Mouse (Mus musculus) forebrain, embryonic 14.5 days (tissue): ENCODE data around the gene Pmpcb. TPM values are rescaled to one million over a fixed set of nuclear protein-coding genes. Genes with fewer than 3 reads are reported as not detected.

Experiments
- ATAC-seq: fragments of 200-750 bp; cut with Nextera tagmentation; 2 replicates; pipeline ENCODE4 v1.8.0; 2017; ENCODE audit warnings: mild to moderate bottlenecking, moderate library complexity
- DNase-seq: peaks from one replicate; pipeline ENCODE4 v3.0.0-alpha.2; 2015; ENCODE audit warnings: low spot score
- H3K27ac ChIP-seq: fragments of 300-500 bp; sonication (generic); 2 replicates; pipeline ENCODE4 v1.5.1; 2014; ENCODE audit warnings: low read depth, mild to moderate bottlenecking, control low read depth, low read length, moderate library complexity
- H3K27me3 ChIP-seq: fragments of 300-500 bp; sonication (generic); replicated peaks from 2 replicates; pipeline ENCODE4 v1.6.1; 2014; ENCODE audit warnings: low read length, control low read depth, mixed read lengths; ENCODE audit not compliant: control insufficient read depth, insufficient read depth
- H3K36me3 ChIP-seq: fragments of 300-500 bp; sonication (generic); 2 replicates; pipeline ENCODE4 v1.6.1; 2014; ENCODE audit warnings: low read length, control low read depth; ENCODE audit not compliant: control insufficient read depth, insufficient read depth
- H3K4me1 ChIP-seq: fragments of 300-500 bp; sonication (generic); 2 replicates; pipeline ENCODE4 v1.6.1; 2014; ENCODE audit warnings: antibody characterized with exemption, low read length, control low read depth; ENCODE audit not compliant: control insufficient read depth, insufficient read depth
- H3K4me2 ChIP-seq: fragments of 300-500 bp; sonication (generic); 2 replicates; pipeline ENCODE4 v1.6.1; 2014; ENCODE audit warnings: mild to moderate bottlenecking, control low read depth, low read length
- H3K4me3 ChIP-seq: fragments of 300-500 bp; sonication (generic); 2 replicates; pipeline ENCODE4 v1.5.1; 2014; ENCODE audit warnings: low read depth, low read length, control low read depth
- H3K9ac ChIP-seq: fragments of 300-500 bp; sonication (generic); 2 replicates; pipeline ENCODE4 v1.6.1; 2014; ENCODE audit warnings: mild to moderate bottlenecking, low read length, control low read depth, moderate library complexity
- H3K9me3 ChIP-seq: fragments of 300-500 bp; sonication (generic); replicated peaks from 2 replicates; pipeline ENCODE4 v1.6.1; 2016; ENCODE audit warnings: low read length, control low read depth, mixed read lengths; ENCODE audit not compliant: control insufficient read depth
- WGBS: fragments of 180-500 bp; shearing (Covaris S2); extraction: QIAGEN DNeasy Blood & Tissue Kit; methylation state at CpG from one replicate; pipeline ENCODE4 v1.1.7; 2014; 5-methylcytosine and 5-hydroxymethylcytosine counted together
- polyA plus RNA-seq: library from polyadenylated mRNA; unstranded; fragments of >200 nt; fragmentation: Nextera tagmentation; extraction: Ambion mirVana; gene quantifications from 2 replicates; pipeline ENCODE4 v1.2.1, GENCODE M21; 2014

Gene Pmpcb
- polyA plus RNA-seq, 1 experiment from 2014 or later, result 106 TPM

- H3K9ac ChIP-seq, result peak overlapping the region; percentile 81
- peaks cover 34% of the 10 kb centered on the region for H3K36me3 ChIP-seq
- under 1% methylated on average over 51 of the region's 51 CpGs for WGBS
- ATAC-seq, result peak; percentile 76
- no peaks in the 10 kb centered on the region for H3K27me3 ChIP-seq
- peak overlapping the region; percentile 52; the same call in 1 of the 2 replicates for H3K27ac ChIP-seq
- no peaks in the 10 kb centered on the region for H3K9me3 ChIP-seq
- peak overlapping the region; percentile 65 for H3K4me2 ChIP-seq
- H3K4me3 ChIP-seq, result peak overlapping the region; percentile 90
- peak; percentile 21 for DNase-seq
- peaks cover 20% of the 10 kb centered on the region for H3K4me1 ChIP-seq
These were observed 47.5 kb downstream of the Pmpcb start for GRCm38 (mm10) chr5:21784161-21785052.

GRCm38 (mm10) chr5:21785053-21785452, 48.1 kb downstream of the Pmpcb start, which contains the start of the genes Dnajc2 and Psmc2:
Dnajc2 (minus strand) TSS chr5:21785251.
Psmc2 (plus strand) TSS chr5:21785283.
- peak within 1 kb of the TSS; percentile 81 for H3K9ac ChIP-seq
- H3K27ac ChIP-seq, result peak within 1 kb of the TSS; percentile 65
- ATAC-seq, result peak; percentile 97
- H3K9me3 ChIP-seq, result no peaks in the 10 kb centered on the region
- H3K36me3 ChIP-seq, result peaks cover 28% of the 10 kb centered on the region
- no peaks in the 10 kb centered on the region for H3K27me3 ChIP-seq
- H3K4me1 ChIP-seq, result peaks cover 20% of the 10 kb centered on the region
- WGBS, result under 1% methylated on average over 28 of the region's 37 CpGs
- peak within 1 kb of the TSS; percentile 90 for H3K4me3 ChIP-seq
- peak within 1 kb of the TSS; percentile 84 for H3K4me2 ChIP-seq
- peak; percentile 94 for DNase-seq

GRCm38 (mm10) chr5:21785776-21786175, 48.8 kb downstream of the Pmpcb start:
- no peak overlapping the region for H3K9ac ChIP-seq
- H3K27me3 ChIP-seq, result no peaks in the 10 kb centered on the region
- H3K9me3 ChIP-seq, result no peaks in the 10 kb centered on the region
- H3K4me1 ChIP-seq, result peaks cover 20% of the 10 kb centered on the region
- peak overlapping the region; percentile 84; the same call in 1 of the 2 replicates for H3K4me2 ChIP-seq
- ATAC-seq (no peak), DNase-seq (no peak)
- no peak overlapping the region for H3K4me3 ChIP-seq
- H3K27ac ChIP-seq, result peak overlapping the region; percentile 65; the same call in 1 of the 2 replicates
- H3K36me3 ChIP-seq, result peaks cover 20% of the 10 kb centered on the region
- WGBS, result 72% methylated on average over 7 of the region's 7 CpGs

GRCm38 (mm10) chr5:21786258-21787185, 49.6 kb downstream of the Pmpcb start:
- Histone ChIP-seq H3K9ac (peak overlapping the region; percentile 83), H3K36me3 (peaks cover 15% of the 10 kb centered on the region), H3K9me3 (no peaks in the 10 kb centered on the region), H3K4me2 (peak overlapping the region; percentile 84), H3K4me3 (peak overlapping the region; percentile 82), H3K27me3 (no peaks in the 10 kb centered on the region), H3K27ac (peak overlapping the region; percentile 65), H3K4me1 (peaks cover 20% of the 10 kb centered on the region)
- WGBS, result 2% methylated on average over 51 of the region's 51 CpGs
- DNase-seq (peak; percentile 95), ATAC-seq (peak; percentile 85)

- Histone ChIP-seq H3K4me2 (peak overlapping the region; percentile 84), H3K36me3 (peaks cover 11% of the 10 kb centered on the region), H3K9me3 (no peaks in the 10 kb centered on the region), H3K27ac (0 out of 2 replicates have a peak overlapping the region, but pooled peaks have one; percentile 10), H3K9ac (peak overlapping the region; percentile 83), H3K4me3 (peak overlapping the region; percentile 82), H3K27me3 (no peaks in the 10 kb centered on the region), H3K4me1 (peaks cover 20% of the 10 kb centered on the region)
- ATAC-seq, result no peak
- WGBS, result 39% methylated on average over 11 of the region's 11 CpGs
- no peak for DNase-seq
These were observed 50.5 kb downstream of the Pmpcb start for GRCm38 (mm10) chr5:21787186-21788105.

GRCm38 (mm10) chr5:21789061-21789460, 52.1 kb downstream of the Pmpcb start:
- Histone ChIP-seq H3K4me2 (no peak overlapping the region), H3K4me3 (no peak overlapping the region), H3K9ac (no peak overlapping the region), H3K9me3 (no peaks in the 10 kb centered on the region), H3K4me1 (peaks cover 20% of the 10 kb centered on the region), H3K36me3 (0 out of 2 replicates have a peak, but pooled peaks cover 7% of the 10 kb centered on the region), H3K27ac (no peak overlapping the region), H3K27me3 (no peaks in the 10 kb centered on the region)
- ATAC-seq, result no peak
- peak; percentile 6 for DNase-seq
- WGBS, result 68% methylated on average over 5 of the region's 5 CpGs

GRCm38 (mm10) chr5:21792166-21792565, 55.2 kb downstream of the Pmpcb start:
- no peaks in the 10 kb centered on the region for H3K9me3 ChIP-seq
- peaks cover 17% of the 10 kb centered on the region for H3K4me1 ChIP-seq
- no peak overlapping the region for H3K4me3 ChIP-seq
- ATAC-seq, result no peak
- no peak overlapping the region for H3K9ac ChIP-seq
- H3K36me3 ChIP-seq, result peaks cover 26% of the 10 kb centered on the region
- no peak overlapping the region for H3K27ac ChIP-seq
- H3K27me3 ChIP-seq, result no peaks in the 10 kb centered on the region
- H3K4me2 ChIP-seq, result no peak overlapping the region
- no peak for DNase-seq

- Histone ChIP-seq H3K4me3 (no peak overlapping the region), H3K9ac (no peak overlapping the region), H3K27ac (no peak overlapping the region), H3K4me2 (no peak overlapping the region), H3K27me3 (no peaks in the 10 kb centered on the region), H3K9me3 (no peaks in the 10 kb centered on the region), H3K4me1 (no peaks in the 10 kb centered on the region), H3K36me3 (peaks cover 59% of the 10 kb centered on the region)
- no peak for ATAC-seq
- DNase-seq, result no peak
- WGBS, result 93% methylated on average over 9 of the region's 9 CpGs
These were observed 66.0 kb downstream of the Pmpcb start for GRCm38 (mm10) chr5:21802907-21803306.
